Mouse (Mus musculus): ENCODE measurements around the gene Gins2. TPM values are rescaled to one million over a fixed set of nuclear protein-coding genes. Genes with fewer than 3 reads are reported as not detected.

Gins2 gene
- polyA plus RNA-seq, 1 experiment = 4.4 TPM

DNA sequence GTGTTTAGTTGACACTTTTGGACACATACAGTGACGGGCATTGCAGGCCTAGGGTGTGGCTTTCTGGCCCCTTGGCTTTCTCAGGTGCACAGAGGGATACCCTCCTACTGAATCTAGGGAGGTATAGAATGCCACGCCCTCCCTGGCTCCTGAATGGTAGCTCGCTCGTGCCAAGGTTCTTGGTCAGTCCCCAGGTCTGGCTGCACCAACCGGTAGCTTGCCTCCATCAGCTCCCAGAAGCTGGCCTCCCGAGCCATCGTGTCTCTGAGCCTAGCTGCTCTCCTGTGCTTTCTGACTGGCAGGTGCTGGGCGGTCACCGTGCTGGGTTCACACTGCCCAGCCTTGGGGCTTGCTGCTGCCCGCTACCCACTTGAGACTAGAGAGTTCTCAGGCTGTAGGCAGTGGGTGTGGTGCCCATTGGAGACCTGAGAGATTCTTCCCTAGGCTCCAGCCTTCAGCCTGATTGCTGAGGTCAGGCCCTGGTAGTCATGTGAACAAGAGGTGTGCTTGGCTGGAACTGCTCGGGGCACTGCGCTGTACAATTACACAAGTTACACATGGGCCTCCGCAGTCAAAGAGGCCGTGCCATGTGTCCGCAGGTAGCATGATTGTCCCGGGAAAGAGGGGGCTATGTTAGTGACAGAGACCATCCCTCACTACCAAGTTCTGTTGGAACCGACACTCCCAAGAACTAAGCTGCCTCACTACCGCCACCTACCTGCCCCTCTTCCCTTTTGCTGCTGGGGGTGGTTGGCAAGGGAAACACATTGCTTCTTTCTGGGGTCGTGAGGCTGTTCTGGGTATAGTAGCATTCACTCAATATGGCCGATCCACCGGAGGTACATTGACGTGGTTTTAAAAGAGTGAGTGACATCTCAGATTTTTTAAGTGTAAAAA lies 27.3 kb downstream of the Gins2 start:
- DNase-seq = peak; percentile 39
- 75% methylated on average over 22 of the region's 22 CpGs for WGBS

GRCm38 (mm10) chr8:120560535-120560934 lies 28.6 kb downstream of the Gins2 start:
- H3K4me1 ChIP-seq (ENCODE audit: control insufficient read depth, insufficient read depth, low read length) = peaks cover 19% of the 10 kb centered on the region
- no peak overlapping the region for H3K4me3 ChIP-seq (replicated peaks; ENCODE audit: extremely low read depth, low read depth, low read length)
- no peak for TF ChIP-seq POLR2A (IDR thresholded peaks at IDR 0.05; ENCODE audit: borderline replicate concordance, extremely low read depth, low read depth, low read length)
- no peak for TF ChIP-seq CTCF (IDR thresholded peaks at IDR 0.05; ENCODE audit: insufficient read depth, low read length)
- DNase-seq = no peak
- WGBS = 87% methylated on average over 5 of the region's 5 CpGs

More for the DNA sequence above, 27.3 kb downstream of the Gins2 start:
- Histone ChIP-seq H3K4me3 (replicated peaks; ENCODE audit: extremely low read depth, low read depth, low read length) (no peak overlapping the region), H3K4me1 (ENCODE audit: control insufficient read depth, insufficient read depth, low read length) (peaks cover 19% of the 10 kb centered on the region)
- TF ChIP-seq POLR2A (IDR thresholded peaks at IDR 0.05; ENCODE audit: borderline replicate concordance, extremely low read depth, low read depth, low read length) = no peak
- peak; percentile 52 for TF ChIP-seq CTCF (IDR thresholded peaks at IDR 0.05; ENCODE audit: insufficient read depth, low read length)

DNA sequence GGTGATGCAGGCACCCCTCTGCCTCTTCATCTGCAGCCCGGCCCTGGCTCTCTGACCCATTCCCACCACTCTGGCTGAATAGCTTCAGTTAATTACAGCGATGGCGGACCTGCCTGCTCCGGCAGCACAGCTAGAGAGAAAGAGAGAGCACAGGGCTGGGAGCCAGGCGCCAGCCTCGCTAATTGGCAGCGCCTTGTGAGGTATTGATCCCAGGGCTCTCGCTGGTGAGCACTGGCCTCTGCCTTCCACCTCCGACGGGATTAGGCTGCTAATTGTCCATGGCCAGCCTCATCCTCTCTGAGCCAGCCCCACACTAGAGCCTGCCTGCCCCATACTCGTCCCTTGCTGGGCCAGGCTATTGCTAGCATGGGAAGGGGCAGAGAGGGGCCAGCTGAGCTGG lies 29.4 kb downstream of the Gins2 start:
- DNase-seq = no peak
- TF ChIP-seq CTCF (IDR thresholded peaks at IDR 0.05; ENCODE audit: insufficient read depth, low read length) (no peak), POLR2A (IDR thresholded peaks at IDR 0.05; ENCODE audit: borderline replicate concordance, extremely low read depth, low read depth, low read length) (no peak)
- Histone ChIP-seq H3K4me1 (ENCODE audit: control insufficient read depth, insufficient read depth, low read length) (peaks cover 19% of the 10 kb centered on the region), H3K4me3 (replicated peaks; ENCODE audit: extremely low read depth, low read depth, low read length) (no peak overlapping the region)
- WGBS = 87% methylated on average over 11 of the region's 11 CpGs

GRCm38 (mm10) chr8:120558162-120558561 lies 30.9 kb downstream of the Gins2 start:
- TF ChIP-seq POLR2A (IDR thresholded peaks at IDR 0.05; ENCODE audit: borderline replicate concordance, extremely low read depth, low read depth, low read length) = no peak
- no peak for TF ChIP-seq CTCF (IDR thresholded peaks at IDR 0.05; ENCODE audit: insufficient read depth, low read length)
- H3K4me1 ChIP-seq (ENCODE audit: control insufficient read depth, insufficient read depth, low read length) = peaks cover 9% of the 10 kb centered on the region; the same call in 1 of the 2 replicates
- DNase-seq = no peak
- no peak overlapping the region for H3K4me3 ChIP-seq (replicated peaks; ENCODE audit: extremely low read depth, low read depth, low read length)
- 65% methylated on average over 4 of the region's 4 CpGs for WGBS

DNA sequence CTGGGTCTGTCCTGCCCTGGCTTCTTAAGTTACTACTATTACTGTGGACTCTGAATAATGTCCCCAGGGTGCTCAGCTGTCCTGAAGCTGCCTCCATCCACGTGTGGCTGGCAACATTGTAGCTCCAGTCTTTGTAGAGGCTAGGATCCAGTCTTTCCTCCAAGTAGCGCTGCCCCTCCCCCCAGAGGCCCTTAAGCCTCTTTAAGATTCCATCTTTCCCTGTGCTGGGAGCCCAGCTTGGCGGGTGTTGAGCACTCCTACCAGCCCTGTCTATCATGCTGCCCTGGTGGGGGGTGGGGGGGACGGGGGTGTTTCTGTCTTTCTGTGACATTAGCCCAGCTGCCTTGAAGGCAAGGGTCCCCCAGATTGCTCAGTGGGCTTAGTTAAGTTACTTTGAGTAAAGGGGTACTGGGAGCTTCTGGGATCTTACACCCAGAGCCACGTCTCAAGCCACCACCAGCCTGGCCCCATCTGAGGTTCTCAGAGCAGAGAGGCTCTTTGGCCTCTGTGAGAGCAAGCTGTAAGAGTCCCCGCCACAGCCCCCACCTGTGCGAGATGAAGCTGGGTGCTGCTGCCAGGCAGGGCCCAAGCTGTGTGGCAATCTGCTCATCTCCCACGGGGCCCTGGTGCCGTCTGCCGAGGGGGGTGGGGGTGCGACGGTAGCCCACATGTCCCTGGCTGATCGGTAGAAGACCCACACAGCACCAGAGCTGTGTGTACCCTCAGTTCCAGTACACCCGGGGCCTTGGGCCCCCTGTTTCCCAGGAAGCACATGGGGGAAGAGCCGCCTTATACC lies 31.7 kb downstream of the Gins2 start:
- no peak for DNase-seq
- no peak for TF ChIP-seq CTCF (IDR thresholded peaks at IDR 0.05; ENCODE audit: insufficient read depth, low read length)
- TF ChIP-seq POLR2A (IDR thresholded peaks at IDR 0.05; ENCODE audit: borderline replicate concordance, extremely low read depth, low read depth, low read length) = no peak
- 58% methylated on average over 15 of the region's 15 CpGs for WGBS
- Histone ChIP-seq H3K4me1 (ENCODE audit: control insufficient read depth, insufficient read depth, low read length) (peaks cover 2% of the 10 kb centered on the region; the same call in 1 of the 2 replicates), H3K4me3 (replicated peaks; ENCODE audit: extremely low read depth, low read depth, low read length) (no peak overlapping the region)

GRCm38 (mm10) chr8:120556198-120556892 lies 32.8 kb downstream of the Gins2 start:
- 73% methylated on average over 20 of the region's 20 CpGs for WGBS
- no peak for TF ChIP-seq CTCF (IDR thresholded peaks at IDR 0.05; ENCODE audit: insufficient read depth, low read length)
- TF ChIP-seq POLR2A (IDR thresholded peaks at IDR 0.05; ENCODE audit: borderline replicate concordance, extremely low read depth, low read depth, low read length) = no peak
- H3K4me3 ChIP-seq (replicated peaks; ENCODE audit: extremely low read depth, low read depth, low read length) = no peak overlapping the region
- no peaks in the 10 kb centered on the region for H3K4me1 ChIP-seq (ENCODE audit: control insufficient read depth, insufficient read depth, low read length)
- no peak for DNase-seq

- DNase-seq = no peak
- 89% methylated on average over 18 of the region's 18 CpGs for WGBS
- Histone ChIP-seq H3K4me1 (ENCODE audit: control insufficient read depth, insufficient read depth, low read length) (no peaks in the 10 kb centered on the region), H3K4me3 (replicated peaks; ENCODE audit: extremely low read depth, low read depth, low read length) (no peak overlapping the region)
- TF ChIP-seq POLR2A (IDR thresholded peaks at IDR 0.05; ENCODE audit: borderline replicate concordance, extremely low read depth, low read depth, low read length) (no peak), CTCF (IDR thresholded peaks at IDR 0.05; ENCODE audit: insufficient read depth, low read length) (no peak)
Observed at GRCm38 (mm10) chr8:120554466-120555039, 34.6 kb downstream of the Gins2 start.

GRCm38 (mm10) chr8:120553441-120554123 lies 35.5 kb downstream of the Gins2 start:
- 93% methylated on average over 24 of the region's 24 CpGs for WGBS
- H3K4me1 ChIP-seq (ENCODE audit: control insufficient read depth, insufficient read depth, low read length) = no peaks in the 10 kb centered on the region

More at GRCm38 (mm10) chr8:120553441-120554123, 35.5 kb downstream of the Gins2 start:
- H3K4me3 ChIP-seq (replicated peaks; ENCODE audit: extremely low read depth, low read depth, low read length) = no peak overlapping the region
- TF ChIP-seq POLR2A (IDR thresholded peaks at IDR 0.05; ENCODE audit: borderline replicate concordance, extremely low read depth, low read depth, low read length) (no peak), CTCF (IDR thresholded peaks at IDR 0.05; ENCODE audit: insufficient read depth, low read length) (no peak)
- no peak for DNase-seq

Data from lung, adult 2 months (tissue).